Mouse (Mus musculus) cerebellum, postnatal 4 days (tissue): ENCODE results near the gene Spast.
"Not testable (repeated sequence)": the region's sequence is repeated elsewhere in the genome, so short reads cannot be mapped to it uniquely, and the experiment has no call there.

ENCODE experiments used
- DNase-seq, 2 experiments: peaks; one replicate each; pipeline ENCODE4 v3.0.0; 2022; ENCODE audit warnings: low spot score in 2 of 2, mixed read lengths in 1 of 2

Spast gene

GRCm38 (mm10) chr17:74338937-74339804, at the start of gene Spast:
Gene Spast, plus strand, starts transcription at chr17:74338987.
- DNase-seq: peak; percentile 34 to 56

GRCm38 (mm10) chr17:74290198-74290597, 48.6 kb upstream of the Spast start:
- DNase-seq: no peak

- DNase-seq: no peak
Observed at GRCm38 (mm10) chr17:74290869-74291268, 47.9 kb upstream of the Spast start.

GRCm38 (mm10) chr17:74291640-74292361, 47.0 kb upstream of the Spast start:
- DNase-seq: no peak

GRCm38 (mm10) chr17:74293687-74294425, 44.9 kb upstream of the Spast start:
- DNase-seq: no peak

- peak; percentile 48 to 59 for DNase-seq
Observed at GRCm38 (mm10) chr17:74294426-74295025, 44.3 kb upstream of the Spast start.

- DNase-seq: peak; percentile 56 to 75
Observed at GRCm38 (mm10) chr17:74295026-74295970, 43.5 kb upstream of the Spast start, which contains the start of gene Memo1. Gene Memo1, minus strand, starts transcription at chr17:74295521.

GRCm38 (mm10) chr17:74296076-74296823, 42.5 kb upstream of the Spast start:
- no peak for DNase-seq

GRCm38 (mm10) chr17:74296991-74297390, 41.8 kb upstream of the Spast start:
- DNase-seq: not testable (repeated sequence)

- DNase-seq: no peak
Observed at GRCm38 (mm10) chr17:74300089-74300488, 38.7 kb upstream of the Spast start.

GRCm38 (mm10) chr17:74304060-74304459, 34.7 kb upstream of the Spast start:
- DNase-seq: no peak

- DNase-seq: no peak
Observed at GRCm38 (mm10) chr17:74305616-74306015, 33.2 kb upstream of the Spast start.

GRCm38 (mm10) chr17:74306021-74306420, 32.8 kb upstream of the Spast start:
- DNase-seq: no peak

GRCm38 (mm10) chr17:74315445-74316308, 23.1 kb upstream of the Spast start:
- no peak for DNase-seq

- peak; percentile 66 to 85 for DNase-seq
Observed at GRCm38 (mm10) chr17:74316309-74316863, 22.4 kb upstream of the Spast start.

- DNase-seq: no peak
Observed at GRCm38 (mm10) chr17:74318721-74319120, 20.1 kb upstream of the Spast start.

- peak in 1 of 2 experiments; percentile 7 for DNase-seq
Observed at GRCm38 (mm10) chr17:74322400-74323054, 16.3 kb upstream of the Spast start.

- no peak for DNase-seq
Observed at GRCm38 (mm10) chr17:74323844-74324243, 14.9 kb upstream of the Spast start, which contains the start of gene Dpy30. Gene Dpy30, minus strand, starts transcription at chr17:74323944.
